Mouse (Mus musculus): ENCODE measurements around the gene Naalad2. TPM values are rescaled to one million over a fixed set of nuclear protein-coding genes. Genes with fewer than 3 reads are reported as not detected.
"Not testable (repeated sequence)": the region's sequence is repeated elsewhere in the genome, so short reads cannot be mapped to it uniquely, and the experiment has no call there.

Naalad2 gene
- polyA plus RNA-seq (2014; fragmentation: Nextera tagmentation; extraction: Ambion mirVana) = 1.4 and 2.0 TPM in 2 replicates

DNA sequence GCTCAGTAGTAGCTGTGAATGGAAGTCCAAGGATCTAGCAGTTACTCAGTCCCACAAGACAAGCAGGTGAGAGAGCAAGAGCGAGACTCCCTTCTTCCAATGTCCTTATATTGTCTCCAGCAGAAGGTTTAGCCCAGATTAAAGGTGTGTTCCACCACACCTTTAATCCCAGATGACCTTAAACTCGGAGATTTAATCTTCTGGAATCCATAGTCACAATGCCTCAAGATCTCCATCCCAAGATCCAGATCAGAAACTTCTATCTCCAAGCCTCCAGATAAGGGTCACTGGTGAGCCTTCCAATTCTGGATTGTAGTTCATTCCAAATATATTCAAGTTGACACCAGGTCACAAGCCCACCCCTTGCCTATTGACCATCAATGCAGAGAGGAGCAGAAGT is at the start of gene Naalad2:
Gene Naalad2 (minus strand): TSS at position 101 of the 400 bp plus-strand sequence.
- not testable (repeated sequence) for H3K27ac ChIP-seq (ENCODE audit: low read depth, low read length); H3K4me3 ChIP-seq (ENCODE audit: low read depth, low read length); H3K9ac ChIP-seq (ENCODE audit: low read depth, low read length); H3K4me2 ChIP-seq (replicated peaks; ENCODE audit: low read depth, low read length); H3K27me3 ChIP-seq (ENCODE audit: control insufficient read depth, insufficient read depth, low read length); H3K36me3 ChIP-seq (ENCODE audit: control insufficient read depth, insufficient read depth, low read length); H3K9me3 ChIP-seq (ENCODE audit: control insufficient read depth, low read length); DNase-seq (ENCODE audit: low spot score); H3K4me1 ChIP-seq (replicated peaks; ENCODE audit: control insufficient read depth, insufficient read depth, low read length); ATAC-seq (ENCODE audit: low FRiP score)
- WGBS = 94% methylated on average over 2 of the region's 2 CpGs

DNA sequence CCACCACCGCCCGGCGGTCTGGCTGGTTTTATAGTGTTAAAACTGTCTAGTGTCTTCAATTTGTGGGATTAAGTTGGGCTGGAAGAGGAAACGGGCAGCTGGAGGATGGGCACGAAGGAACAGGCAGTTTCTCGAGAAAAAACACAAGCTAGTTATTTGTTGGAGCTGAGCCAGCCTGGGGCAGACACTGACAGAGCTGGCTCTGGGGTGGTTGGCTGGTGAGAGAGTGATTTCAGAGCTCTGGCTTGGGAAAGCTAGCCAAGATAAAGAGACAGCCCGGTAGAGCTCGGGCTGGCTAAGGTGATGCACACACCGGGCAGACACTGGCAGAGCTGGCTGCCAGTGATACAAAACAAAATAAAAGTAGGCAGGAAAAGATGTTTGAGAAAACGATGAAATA is 28.9 kb upstream of the Naalad2 start:
- Histone ChIP-seq H3K4me1 (replicated peaks; ENCODE audit: control insufficient read depth, insufficient read depth, low read length) (no peaks in the 10 kb centered on the region), H3K9ac (ENCODE audit: low read depth, low read length) (no peak overlapping the region), H3K36me3 (ENCODE audit: control insufficient read depth, insufficient read depth, low read length) (no peaks in the 10 kb centered on the region), H3K27me3 (ENCODE audit: control insufficient read depth, insufficient read depth, low read length) (no peaks in the 10 kb centered on the region), H3K27ac (ENCODE audit: low read depth, low read length) (no peak overlapping the region), H3K4me2 (replicated peaks; ENCODE audit: low read depth, low read length) (no peak overlapping the region), H3K4me3 (ENCODE audit: low read depth, low read length) (no peak overlapping the region), H3K9me3 (ENCODE audit: control insufficient read depth, low read length) (no peaks in the 10 kb centered on the region)
- 86% methylated on average over 10 of the region's 10 CpGs for WGBS
- no peak for ATAC-seq (ENCODE audit: low FRiP score)
- no peak for DNase-seq (ENCODE audit: low spot score)

DNA sequence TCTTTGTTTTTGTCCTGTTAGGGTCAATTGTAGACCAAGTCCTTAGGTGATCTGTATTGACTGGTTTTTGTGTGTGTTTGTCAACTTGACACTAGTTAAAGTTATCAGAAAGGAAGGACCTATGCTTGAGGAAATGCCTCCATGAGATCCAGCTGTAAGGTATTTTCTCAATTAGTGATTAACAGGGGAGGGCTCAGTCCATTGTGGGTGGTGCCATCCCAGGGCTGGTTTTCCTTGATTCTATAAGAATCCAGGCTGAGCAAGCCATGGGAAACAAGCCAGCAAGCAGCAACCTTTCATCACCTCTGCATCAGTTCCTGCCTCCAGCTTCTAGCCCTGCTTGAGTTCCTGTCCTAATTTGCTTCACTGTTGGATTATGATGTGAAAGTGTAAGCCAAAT is 27.6 kb upstream of the Naalad2 start, which contains the start of gene Mbd3l2:
Gene Mbd3l2 (plus strand): TSS at position 301 of the 400 bp plus-strand sequence.
- Histone ChIP-seq H3K4me3 (ENCODE audit: low read depth, low read length) (no peak within 1 kb of the TSS), H3K4me2 (replicated peaks; ENCODE audit: low read depth, low read length) (no peak within 1 kb of the TSS), H3K9ac (ENCODE audit: low read depth, low read length) (no peak within 1 kb of the TSS), H3K27ac (ENCODE audit: low read depth, low read length) (no peak within 1 kb of the TSS), H3K36me3 (ENCODE audit: control insufficient read depth, insufficient read depth, low read length) (no peaks in the 10 kb centered on the region), H3K27me3 (ENCODE audit: control insufficient read depth, insufficient read depth, low read length) (no peaks in the 10 kb centered on the region), H3K9me3 (ENCODE audit: control insufficient read depth, low read length) (no peaks in the 10 kb centered on the region), H3K4me1 (replicated peaks; ENCODE audit: control insufficient read depth, insufficient read depth, low read length) (no peaks in the 10 kb centered on the region)
- no peak for ATAC-seq (ENCODE audit: low FRiP score)
- DNase-seq (ENCODE audit: low spot score) = no peak

DNA sequence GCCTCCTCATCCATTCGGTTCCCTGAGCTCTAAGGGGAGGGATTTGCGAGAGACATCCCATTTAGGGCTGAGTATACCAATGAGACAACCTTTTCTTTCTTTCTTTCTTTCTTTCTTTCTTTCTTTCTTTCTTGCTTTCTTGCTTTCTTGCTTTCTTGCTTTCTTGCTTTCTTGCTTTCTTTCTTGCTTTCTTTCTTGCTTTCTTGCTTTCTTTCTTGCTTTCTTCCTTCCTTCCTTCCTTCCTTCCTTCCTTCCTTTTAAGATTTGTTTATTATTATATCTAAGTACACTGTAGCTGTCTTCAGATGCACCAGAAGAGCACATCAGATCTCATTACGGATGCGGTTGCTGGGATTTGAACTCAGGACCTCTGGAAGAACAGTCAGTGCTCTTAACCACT is 9.6 kb upstream of the Naalad2 start:
- H3K4me1 ChIP-seq (replicated peaks; ENCODE audit: control insufficient read depth, insufficient read depth, low read length); DNase-seq (ENCODE audit: low spot score); H3K36me3 ChIP-seq (ENCODE audit: control insufficient read depth, insufficient read depth, low read length); H3K4me2 ChIP-seq (replicated peaks; ENCODE audit: low read depth, low read length); ATAC-seq (ENCODE audit: low FRiP score); H3K9ac ChIP-seq (ENCODE audit: low read depth, low read length); H3K27ac ChIP-seq (ENCODE audit: low read depth, low read length); H3K27me3 ChIP-seq (ENCODE audit: control insufficient read depth, insufficient read depth, low read length); H3K9me3 ChIP-seq (ENCODE audit: control insufficient read depth, low read length); H3K4me3 ChIP-seq (ENCODE audit: low read depth, low read length): not testable (repeated sequence)
- 77% methylated on average over 4 of the region's 4 CpGs for WGBS

DNA sequence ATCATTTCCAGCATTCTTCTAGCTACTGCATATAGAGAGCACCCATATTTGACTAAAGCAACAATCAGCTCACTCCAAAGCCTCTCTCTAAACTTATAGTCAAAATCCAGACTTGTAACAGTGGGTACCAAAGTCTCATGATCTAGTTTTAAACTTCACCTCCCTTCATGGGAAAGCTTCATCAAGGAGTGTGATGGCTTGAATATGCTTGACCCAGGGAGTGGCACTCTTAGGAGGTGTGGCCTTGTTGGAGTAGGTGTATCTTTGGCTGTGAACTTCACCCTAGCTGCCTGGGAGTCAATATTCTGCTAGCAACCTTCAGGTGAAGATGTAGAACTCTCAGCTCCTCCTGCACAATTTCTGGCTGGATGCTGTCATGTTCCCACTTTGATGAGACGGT is 1.3 kb upstream of the Naalad2 start, which contains the start of gene Ubtfl1:
Gene Ubtfl1 (plus strand): TSS at position 301 of the 400 bp plus-strand sequence.
- H3K27ac ChIP-seq (ENCODE audit: low read depth, low read length) = no peak within 1 kb of the TSS
- no peak within 1 kb of the TSS for H3K9ac ChIP-seq (ENCODE audit: low read depth, low read length)
- no peaks in the 10 kb centered on the region for H3K36me3 ChIP-seq (ENCODE audit: control insufficient read depth, insufficient read depth, low read length)
- H3K4me1 ChIP-seq (replicated peaks; ENCODE audit: control insufficient read depth, insufficient read depth, low read length) = no peaks in the 10 kb centered on the region
- DNase-seq (ENCODE audit: low spot score) = no peak
- H3K4me3 ChIP-seq (ENCODE audit: low read depth, low read length) = no peak within 1 kb of the TSS
- H3K27me3 ChIP-seq (ENCODE audit: control insufficient read depth, insufficient read depth, low read length) = no peaks in the 10 kb centered on the region
- H3K4me2 ChIP-seq (replicated peaks; ENCODE audit: low read depth, low read length) = no peak within 1 kb of the TSS
- H3K9me3 ChIP-seq (ENCODE audit: control insufficient read depth, low read length) = no peaks in the 10 kb centered on the region
- WGBS = 79% methylated on average over 1 of the region's 1 CpGs
- ATAC-seq (ENCODE audit: low FRiP score) = no peak

DNA sequence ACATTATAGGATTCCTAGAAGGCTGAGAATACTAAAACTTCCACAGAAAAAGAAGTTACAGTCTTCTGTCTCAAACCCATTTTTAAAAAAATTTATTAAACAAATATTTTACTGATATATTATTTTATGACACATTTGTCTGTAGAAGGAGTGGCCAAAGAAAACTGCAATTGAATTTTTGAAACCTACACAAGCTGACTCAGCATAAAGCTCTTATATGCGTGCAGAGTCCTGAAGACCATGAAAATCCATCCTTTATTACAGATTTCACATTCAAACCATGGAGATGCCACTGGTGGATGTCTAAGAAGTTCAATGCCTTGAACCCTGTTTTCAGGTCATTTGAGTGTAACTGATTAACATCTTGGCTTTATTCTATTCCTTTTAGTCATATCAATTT is 3.2 kb downstream of the Naalad2 start:
- DNase-seq (ENCODE audit: low spot score) = no peak
- H3K27ac ChIP-seq (ENCODE audit: low read depth, low read length) = no peak overlapping the region
- 84% methylated on average over 1 of the region's 1 CpGs for WGBS

DNA sequence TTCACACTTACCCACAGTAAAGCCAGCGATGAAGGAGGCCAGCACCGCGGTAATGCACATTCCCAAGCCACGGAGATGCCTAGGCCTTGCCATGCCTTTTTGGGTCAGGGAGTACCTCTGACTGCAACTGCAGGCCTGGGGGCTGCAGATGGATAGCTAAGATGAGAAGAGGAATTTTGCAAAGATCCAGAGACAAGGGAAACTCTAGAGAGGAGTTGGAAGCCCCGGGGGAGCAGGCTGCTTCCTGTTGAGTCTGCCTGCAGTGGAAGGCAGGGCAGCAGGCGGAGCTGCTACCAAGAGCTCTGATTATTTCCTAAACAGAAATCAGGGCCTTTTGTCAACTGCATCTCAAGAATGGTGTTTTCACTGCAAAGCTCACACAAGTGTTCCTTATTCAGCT is 17.0 kb downstream of the Naalad2 start:
- Histone ChIP-seq H3K4me1 (replicated peaks; ENCODE audit: control insufficient read depth, insufficient read depth, low read length) (no peaks in the 10 kb centered on the region), H3K27ac (ENCODE audit: low read depth, low read length) (no peak overlapping the region), H3K4me3 (ENCODE audit: low read depth, low read length) (no peak overlapping the region), H3K27me3 (ENCODE audit: control insufficient read depth, insufficient read depth, low read length) (no peaks in the 10 kb centered on the region), H3K9me3 (ENCODE audit: control insufficient read depth, low read length) (no peaks in the 10 kb centered on the region), H3K9ac (ENCODE audit: low read depth, low read length) (no peak overlapping the region), H3K4me2 (replicated peaks; ENCODE audit: low read depth, low read length) (no peak overlapping the region), H3K36me3 (ENCODE audit: control insufficient read depth, insufficient read depth, low read length) (no peaks in the 10 kb centered on the region)
- WGBS = 33% methylated on average over 6 of the region's 6 CpGs
- ATAC-seq (ENCODE audit: low FRiP score) (no peak), DNase-seq (ENCODE audit: low spot score) (peak; percentile 14)

More for the DNA sequence above, 3.2 kb downstream of the Naalad2 start:
- no peaks in the 10 kb centered on the region for H3K9me3 ChIP-seq (ENCODE audit: control insufficient read depth, low read length)
- no peaks in the 10 kb centered on the region for H3K4me1 ChIP-seq (replicated peaks; ENCODE audit: control insufficient read depth, insufficient read depth, low read length)
- no peak for ATAC-seq (ENCODE audit: low FRiP score)
- H3K4me3 ChIP-seq (ENCODE audit: low read depth, low read length) = no peak overlapping the region
- H3K9ac ChIP-seq (ENCODE audit: low read depth, low read length) = no peak overlapping the region
- no peaks in the 10 kb centered on the region for H3K36me3 ChIP-seq (ENCODE audit: control insufficient read depth, insufficient read depth, low read length)
- H3K27me3 ChIP-seq (ENCODE audit: control insufficient read depth, insufficient read depth, low read length) = no peaks in the 10 kb centered on the region
- no peak overlapping the region for H3K4me2 ChIP-seq (replicated peaks; ENCODE audit: low read depth, low read length)

DNA sequence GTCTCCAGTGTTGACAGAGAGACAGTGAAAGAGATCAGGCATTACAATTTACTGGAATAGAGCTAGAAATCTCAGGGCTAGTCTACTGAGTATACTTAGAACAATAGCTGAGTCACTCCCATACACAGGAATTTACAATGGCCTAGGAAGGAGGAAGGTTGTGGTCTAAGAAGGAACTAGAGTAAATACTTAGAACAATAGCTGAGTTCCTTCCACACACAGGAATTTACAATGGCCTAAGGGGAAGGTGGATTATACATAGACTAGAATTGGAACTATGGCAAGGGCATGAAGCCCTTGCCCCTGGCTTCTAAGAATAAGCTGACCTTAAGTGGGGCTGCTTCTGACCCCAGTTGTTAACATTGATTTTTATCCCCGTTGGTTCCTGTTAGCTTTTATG is 29.8 kb downstream of the Naalad2 start:
- H3K27me3 ChIP-seq (ENCODE audit: control insufficient read depth, insufficient read depth, low read length); ATAC-seq (ENCODE audit: low FRiP score); H3K9me3 ChIP-seq (ENCODE audit: control insufficient read depth, low read length); H3K4me2 ChIP-seq (replicated peaks; ENCODE audit: low read depth, low read length); H3K36me3 ChIP-seq (ENCODE audit: control insufficient read depth, insufficient read depth, low read length); H3K4me1 ChIP-seq (replicated peaks; ENCODE audit: control insufficient read depth, insufficient read depth, low read length); H3K4me3 ChIP-seq (ENCODE audit: low read depth, low read length); H3K9ac ChIP-seq (ENCODE audit: low read depth, low read length); DNase-seq (ENCODE audit: low spot score); H3K27ac ChIP-seq (ENCODE audit: low read depth, low read length): not testable (repeated sequence)
- 87% methylated on average over 1 of the region's 1 CpGs for WGBS

DNA sequence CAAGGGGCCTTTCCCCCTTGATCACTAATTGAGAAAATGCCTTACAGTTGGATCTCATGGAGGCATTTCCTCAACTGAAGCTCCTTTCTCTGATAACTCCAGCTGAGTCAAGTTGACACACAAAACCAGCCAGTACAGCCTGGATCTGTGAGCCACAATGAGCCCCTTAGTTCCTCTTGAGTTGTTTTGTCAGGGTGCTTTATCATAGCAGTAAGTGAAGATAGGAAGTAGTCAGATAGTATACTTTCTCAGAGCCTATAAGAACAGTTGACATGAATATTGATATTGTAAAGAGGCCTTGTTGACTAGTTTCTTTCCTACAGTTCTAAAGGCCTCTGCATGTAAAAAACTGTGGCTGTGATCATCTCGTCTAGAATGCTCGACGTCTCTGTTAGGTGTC is 82.8 kb downstream of the Naalad2 start:
- DNase-seq (ENCODE audit: low spot score) (no peak), ATAC-seq (ENCODE audit: low FRiP score) (no peak)
- no peaks in the 10 kb centered on the region for H3K9me3 ChIP-seq (ENCODE audit: control insufficient read depth, low read length)
- H3K4me2 ChIP-seq (replicated peaks; ENCODE audit: low read depth, low read length) = no peak overlapping the region
- 97% methylated on average over 3 of the region's 3 CpGs for WGBS
- H3K9ac ChIP-seq (ENCODE audit: low read depth, low read length) = no peak overlapping the region
- no peaks in the 10 kb centered on the region for H3K36me3 ChIP-seq (ENCODE audit: control insufficient read depth, insufficient read depth, low read length)
- no peak overlapping the region for H3K27ac ChIP-seq (ENCODE audit: low read depth, low read length)
- H3K4me1 ChIP-seq (replicated peaks; ENCODE audit: control insufficient read depth, insufficient read depth, low read length) = no peaks in the 10 kb centered on the region
- no peak overlapping the region for H3K4me3 ChIP-seq (ENCODE audit: low read depth, low read length)
- H3K27me3 ChIP-seq (ENCODE audit: control insufficient read depth, insufficient read depth, low read length) = no peaks in the 10 kb centered on the region

Data from hindbrain, embryonic 11.5 days (tissue).